Mouse (Mus musculus): ENCODE measurements at regions not wholly inside any gene's neighbourhood (a gene's known extent, or its start where the extent isn't known, plus 50 kb on each side); places are given as distances from the start of the nearest gene placed in this dataset.

DNA sequence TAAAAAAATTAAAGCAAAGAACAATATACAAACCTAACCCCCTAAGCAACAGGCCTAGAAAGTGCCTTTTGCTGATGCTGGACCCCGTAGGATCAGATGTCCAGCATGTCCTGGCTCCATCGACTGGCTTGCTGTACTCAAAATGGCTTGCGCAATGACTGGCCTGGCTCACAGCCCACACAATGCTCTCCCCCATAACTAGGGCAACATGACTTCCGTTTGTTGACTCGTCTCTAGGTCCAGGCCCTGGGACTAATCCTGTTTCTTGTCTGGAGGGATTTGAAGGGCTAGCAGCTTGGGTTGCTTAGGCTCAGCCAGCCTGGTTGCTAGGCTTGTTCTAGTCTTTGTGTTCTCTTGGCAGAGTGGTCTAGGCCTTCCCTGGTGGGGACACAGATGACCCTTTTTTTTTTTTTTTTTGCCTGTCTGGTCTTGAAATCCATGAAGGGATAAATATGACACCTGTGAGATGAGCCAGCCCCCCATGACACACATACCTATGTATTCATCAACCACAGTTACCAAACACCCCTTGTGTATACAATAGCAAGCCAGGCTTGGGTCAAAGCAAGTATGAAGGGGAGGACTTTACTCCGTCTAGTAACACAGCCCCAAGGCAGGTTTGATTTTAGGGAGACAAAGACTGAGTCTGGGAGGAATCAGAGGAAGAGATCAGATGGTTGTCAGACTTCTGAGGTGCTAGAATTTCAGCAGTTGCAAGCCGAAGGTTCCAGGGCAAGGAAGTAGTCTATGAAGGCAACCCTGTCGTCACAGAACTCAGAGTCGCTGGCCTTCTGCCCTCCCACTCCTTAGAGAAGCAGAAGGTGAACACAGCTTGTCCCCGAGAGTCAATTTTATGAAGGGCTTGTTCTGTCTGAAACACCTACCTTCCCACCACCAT, 120.0 kb upstream of the Hes1 start:
- Histone ChIP-seq H3K27ac (ENCODE audit: low read depth, low read length) (no peak overlapping the region), H3K4me2 (replicated peaks; ENCODE audit: low read depth, low read length) (no peak overlapping the region), H3K9me3 (ENCODE audit: control insufficient read depth, low read length) (no peaks in the 10 kb centered on the region), H3K4me3 (ENCODE audit: low read depth, low read length) (no peak overlapping the region), H3K9ac (ENCODE audit: low read depth, low read length) (no peak overlapping the region), H3K27me3 (ENCODE audit: control insufficient read depth, insufficient read depth, low read length) (peaks cover 3% of the 10 kb centered on the region; the same call in 1 of the 2 replicates), H3K4me1 (replicated peaks; ENCODE audit: control insufficient read depth, insufficient read depth, low read length) (no peaks in the 10 kb centered on the region; the same call in 1 of the 2 replicates), H3K36me3 (ENCODE audit: control insufficient read depth, insufficient read depth, low read length) (no peaks in the 10 kb centered on the region)
- 87% methylated on average over 10 of the region's 10 CpGs for WGBS
- ATAC-seq (ENCODE audit: low FRiP score): no peak
- DNase-seq (ENCODE audit: low spot score): no peak

- Histone ChIP-seq H3K4me2 (replicated peaks; ENCODE audit: low read depth, low read length) (no peak overlapping the region), H3K9ac (ENCODE audit: low read depth, low read length) (no peak overlapping the region), H3K27ac (ENCODE audit: low read depth, low read length) (no peak overlapping the region), H3K4me1 (replicated peaks; ENCODE audit: control insufficient read depth, insufficient read depth, low read length) (no peaks in the 10 kb centered on the region; the same call in 1 of the 2 replicates), H3K9me3 (ENCODE audit: control insufficient read depth, low read length) (no peaks in the 10 kb centered on the region), H3K36me3 (ENCODE audit: control insufficient read depth, insufficient read depth, low read length) (no peaks in the 10 kb centered on the region), H3K4me3 (ENCODE audit: low read depth, low read length) (no peak overlapping the region), H3K27me3 (ENCODE audit: control insufficient read depth, insufficient read depth, low read length) (peaks cover 3% of the 10 kb centered on the region; the same call in 1 of the 2 replicates)
- ATAC-seq (ENCODE audit: low FRiP score) (no peak), DNase-seq (ENCODE audit: low spot score) (no peak)
- WGBS: 51% methylated on average over 5 of the region's 5 CpGs
Observed at GRCm38 (mm10) chr16:29944966-29945365, 119.2 kb upstream of the Hes1 start.

- 0 out of 2 replicates have a peak, but pooled peaks have one; percentile 49 for ATAC-seq (ENCODE audit: low FRiP score)
- H3K4me1 ChIP-seq (replicated peaks; ENCODE audit: control insufficient read depth, insufficient read depth, low read length): no peaks in the 10 kb centered on the region; the same call in 1 of the 2 replicates
- WGBS: 27% methylated on average over 9 of the region's 9 CpGs
- peak overlapping the region; percentile 86 for H3K4me2 ChIP-seq (replicated peaks; ENCODE audit: low read depth, low read length)
- H3K36me3 ChIP-seq (ENCODE audit: control insufficient read depth, insufficient read depth, low read length): no peaks in the 10 kb centered on the region
- no peak overlapping the region for H3K27ac ChIP-seq (ENCODE audit: low read depth, low read length)
- H3K9me3 ChIP-seq (ENCODE audit: control insufficient read depth, low read length): no peaks in the 10 kb centered on the region
- H3K4me3 ChIP-seq (ENCODE audit: low read depth, low read length): peak overlapping the region; percentile 37
- no peak for DNase-seq (ENCODE audit: low spot score)
- H3K27me3 ChIP-seq (ENCODE audit: control insufficient read depth, insufficient read depth, low read length): peaks cover 3% of the 10 kb centered on the region; the same call in 1 of the 2 replicates
- H3K9ac ChIP-seq (ENCODE audit: low read depth, low read length): peak overlapping the region; percentile 61
Observed at GRCm38 (mm10) chr16:29945376-29945890, 118.8 kb upstream of the Hes1 start.

GRCm38 (mm10) chr16:29945891-29946598, 118.1 kb upstream of the Hes1 start:
- Histone ChIP-seq H3K9me3 (ENCODE audit: control insufficient read depth, low read length) (no peaks in the 10 kb centered on the region), H3K4me1 (replicated peaks; ENCODE audit: control insufficient read depth, insufficient read depth, low read length) (no peaks in the 10 kb centered on the region; the same call in 1 of the 2 replicates), H3K27ac (ENCODE audit: low read depth, low read length) (0 out of 2 replicates have a peak overlapping the region, but pooled peaks have one; percentile 20), H3K36me3 (ENCODE audit: control insufficient read depth, insufficient read depth, low read length) (no peaks in the 10 kb centered on the region), H3K27me3 (ENCODE audit: control insufficient read depth, insufficient read depth, low read length) (peaks cover 3% of the 10 kb centered on the region; the same call in 1 of the 2 replicates), H3K4me3 (ENCODE audit: low read depth, low read length) (peak overlapping the region; percentile 37), H3K9ac (ENCODE audit: low read depth, low read length) (peak overlapping the region; percentile 61), H3K4me2 (replicated peaks; ENCODE audit: low read depth, low read length) (peak overlapping the region; percentile 86)
- ATAC-seq (ENCODE audit: low FRiP score) (peak; percentile 71), DNase-seq (ENCODE audit: low spot score) (peak; percentile 67)
- WGBS: 4% methylated on average over 39 of the region's 39 CpGs

DNA sequence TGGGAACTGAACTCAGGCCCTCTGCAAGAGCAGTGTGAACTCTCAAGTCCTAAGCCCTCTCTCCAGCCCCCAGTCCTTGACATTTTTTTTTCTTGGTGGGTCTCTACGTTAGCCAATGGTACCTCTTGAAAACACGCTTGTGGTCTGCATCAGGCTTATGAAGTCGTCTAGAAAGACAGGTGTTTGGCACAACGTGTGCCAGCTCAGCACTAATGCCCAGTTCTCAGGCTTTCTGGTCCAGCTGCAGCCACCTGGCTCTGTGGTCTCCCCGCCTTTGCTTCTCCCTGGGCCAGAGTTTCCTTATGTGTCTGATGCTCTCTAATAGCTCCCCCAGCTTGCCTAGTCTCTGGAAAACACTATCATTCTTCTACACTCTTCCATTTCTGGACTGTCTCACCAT, 117.2 kb upstream of the Hes1 start:
- Histone ChIP-seq H3K36me3 (ENCODE audit: control insufficient read depth, insufficient read depth, low read length) (no peaks in the 10 kb centered on the region), H3K27me3 (ENCODE audit: control insufficient read depth, insufficient read depth, low read length) (peaks cover 3% of the 10 kb centered on the region; the same call in 1 of the 2 replicates), H3K9me3 (ENCODE audit: control insufficient read depth, low read length) (no peaks in the 10 kb centered on the region), H3K27ac (ENCODE audit: low read depth, low read length) (no peak overlapping the region), H3K9ac (ENCODE audit: low read depth, low read length) (no peak overlapping the region), H3K4me3 (ENCODE audit: low read depth, low read length) (no peak overlapping the region), H3K4me1 (replicated peaks; ENCODE audit: control insufficient read depth, insufficient read depth, low read length) (no peaks in the 10 kb centered on the region; the same call in 1 of the 2 replicates), H3K4me2 (replicated peaks; ENCODE audit: low read depth, low read length) (no peak overlapping the region)
- 92% methylated on average over 5 of the region's 5 CpGs for WGBS
- DNase-seq (ENCODE audit: low spot score): no peak
- ATAC-seq (ENCODE audit: low FRiP score): no peak

DNA sequence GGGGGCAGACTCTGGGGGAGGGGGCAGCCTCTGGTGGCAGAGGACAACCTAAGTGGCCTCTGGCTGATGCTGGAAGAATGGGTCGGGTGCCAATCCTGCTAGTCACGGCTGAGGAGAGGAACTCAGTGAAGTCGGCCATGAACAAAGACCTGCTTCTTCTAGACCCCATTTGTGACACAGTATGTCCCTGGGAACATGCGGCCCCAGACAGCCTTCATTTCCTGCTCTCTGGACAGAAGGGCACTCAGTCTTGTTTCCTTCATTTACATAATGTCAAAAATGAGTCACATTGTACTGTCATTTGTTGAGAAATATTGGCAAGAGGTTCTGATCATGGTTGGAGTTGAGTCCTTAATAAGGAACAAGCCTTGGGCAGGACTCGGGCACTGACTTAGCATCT, 116.5 kb upstream of the Hes1 start:
- H3K4me2 ChIP-seq (replicated peaks; ENCODE audit: low read depth, low read length): no peak overlapping the region
- 76% methylated on average over 5 of the region's 5 CpGs for WGBS
- no peaks in the 10 kb centered on the region; the same call in 1 of the 2 replicates for H3K4me1 ChIP-seq (replicated peaks; ENCODE audit: control insufficient read depth, insufficient read depth, low read length)
- H3K27me3 ChIP-seq (ENCODE audit: control insufficient read depth, insufficient read depth, low read length): peaks cover 3% of the 10 kb centered on the region; the same call in 1 of the 2 replicates
- no peak overlapping the region for H3K27ac ChIP-seq (ENCODE audit: low read depth, low read length)
- no peak overlapping the region for H3K4me3 ChIP-seq (ENCODE audit: low read depth, low read length)
- DNase-seq (ENCODE audit: low spot score) (no peak), ATAC-seq (ENCODE audit: low FRiP score) (no peak)
- H3K36me3 ChIP-seq (ENCODE audit: control insufficient read depth, insufficient read depth, low read length): no peaks in the 10 kb centered on the region
- no peak overlapping the region for H3K9ac ChIP-seq (ENCODE audit: low read depth, low read length)
- no peaks in the 10 kb centered on the region for H3K9me3 ChIP-seq (ENCODE audit: control insufficient read depth, low read length)

DNA sequence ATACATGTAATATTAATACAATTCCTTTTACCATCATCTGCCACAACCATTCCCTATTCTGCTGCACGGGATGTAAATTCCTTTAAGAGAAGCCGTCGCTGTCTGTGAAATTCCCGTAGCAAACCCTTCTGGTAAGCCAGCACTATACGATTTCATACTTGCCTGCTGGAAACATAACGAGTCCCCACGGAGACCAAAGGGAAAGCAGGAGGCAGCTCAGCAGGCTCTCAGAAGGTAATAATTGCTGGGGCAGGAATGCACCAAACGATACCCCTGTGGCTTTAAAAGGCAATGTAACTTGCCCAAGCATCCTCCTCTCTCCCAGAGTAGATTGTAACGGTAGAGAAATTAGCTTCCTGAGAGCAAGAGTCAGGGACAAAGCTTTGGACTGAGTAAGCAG, 114.0 kb upstream of the Hes1 start:
- H3K4me2 ChIP-seq (replicated peaks; ENCODE audit: low read depth, low read length): no peak overlapping the region
- DNase-seq (ENCODE audit: low spot score): no peak
- peaks cover 3% of the 10 kb centered on the region; the same call in 1 of the 2 replicates for H3K27me3 ChIP-seq (ENCODE audit: control insufficient read depth, insufficient read depth, low read length)
- no peaks in the 10 kb centered on the region for H3K36me3 ChIP-seq (ENCODE audit: control insufficient read depth, insufficient read depth, low read length)
- H3K9ac ChIP-seq (ENCODE audit: low read depth, low read length): no peak overlapping the region
- H3K4me1 ChIP-seq (replicated peaks; ENCODE audit: control insufficient read depth, insufficient read depth, low read length): no peaks in the 10 kb centered on the region; the same call in 1 of the 2 replicates
- ATAC-seq (ENCODE audit: low FRiP score): no peak
- WGBS: 37% methylated on average over 9 of the region's 9 CpGs
- no peaks in the 10 kb centered on the region for H3K9me3 ChIP-seq (ENCODE audit: control insufficient read depth, low read length)
- H3K27ac ChIP-seq (ENCODE audit: low read depth, low read length): no peak overlapping the region
- H3K4me3 ChIP-seq (ENCODE audit: low read depth, low read length): no peak overlapping the region

- no peak overlapping the region for H3K4me3 ChIP-seq (ENCODE audit: low read depth, low read length)
- no peaks in the 10 kb centered on the region for H3K9me3 ChIP-seq (ENCODE audit: control insufficient read depth, low read length)
- no peaks in the 10 kb centered on the region; the same call in 1 of the 2 replicates for H3K4me1 ChIP-seq (replicated peaks; ENCODE audit: control insufficient read depth, insufficient read depth, low read length)
- H3K9ac ChIP-seq (ENCODE audit: low read depth, low read length): no peak overlapping the region
- peaks cover 3% of the 10 kb centered on the region; the same call in 1 of the 2 replicates for H3K27me3 ChIP-seq (ENCODE audit: control insufficient read depth, insufficient read depth, low read length)
- no peaks in the 10 kb centered on the region for H3K36me3 ChIP-seq (ENCODE audit: control insufficient read depth, insufficient read depth, low read length)
- WGBS: 80% methylated on average over 4 of the region's 4 CpGs
- H3K4me2 ChIP-seq (replicated peaks; ENCODE audit: low read depth, low read length): no peak overlapping the region
- DNase-seq (ENCODE audit: low spot score): no peak
- ATAC-seq (ENCODE audit: low FRiP score): no peak
- no peak overlapping the region for H3K27ac ChIP-seq (ENCODE audit: low read depth, low read length)
Observed at GRCm38 (mm10) chr16:29950791-29951190, 113.4 kb upstream of the Hes1 start.
